Comparison of ENCODE assay signal across 9 mouse cellular contexts in the genomic region with DNA sequence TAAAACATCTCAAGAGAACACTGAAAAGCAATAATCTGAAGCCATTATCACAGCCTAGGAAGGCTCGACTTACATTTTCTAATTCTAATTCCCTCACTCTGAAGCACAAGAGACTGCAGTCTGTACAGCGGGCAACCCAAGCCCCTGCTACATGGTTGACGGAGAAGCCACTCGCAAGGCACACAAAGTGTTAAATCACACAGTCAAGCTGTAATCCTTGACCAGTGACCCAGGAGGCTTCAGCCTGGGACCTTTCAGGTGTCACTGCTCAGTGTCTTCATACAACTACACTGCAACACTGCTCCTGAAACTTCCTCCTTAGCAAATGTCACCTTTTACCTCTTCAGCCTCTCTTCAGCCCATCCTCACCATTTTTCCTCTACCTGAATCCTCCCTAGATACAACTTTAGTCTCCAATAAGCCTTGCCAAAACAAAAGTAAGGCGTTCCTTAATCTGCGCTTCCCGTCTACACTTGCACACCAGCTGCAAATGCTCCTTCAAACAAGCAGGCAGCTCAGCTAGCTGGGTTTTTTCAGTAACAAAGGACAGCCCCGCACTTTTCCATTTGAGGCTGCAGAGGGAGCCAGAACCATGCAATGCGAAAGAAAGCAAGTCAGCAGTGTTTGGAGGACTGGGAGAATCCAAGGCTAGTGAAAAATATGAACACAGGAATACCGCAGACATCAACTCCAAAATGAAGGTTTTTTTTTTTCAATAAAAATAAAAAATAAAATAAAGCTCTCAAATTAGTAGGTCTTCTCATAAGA.
A peak's percentile ranks its signal among the peaks of the same experiment; 100 is the strongest.
DNase-seq lines count a peak whose midpoint lies in the region; ATAC-seq and TF ChIP-seq lines count a peak whose summit lies in the region.
"Had no signal": no experiment of that assay in that cellular context is flagged by ENCODE, and none has a peak within 500 bp of the region (broad histone marks: within the 10 kb centered on the region; RNA-seq: fewer than 3 reads in every experiment).

No protein-coding gene starts in this region.

- peak overlapping the region; percentile 22; the same call in 1 of the 2 replicates for H3K9ac ChIP-seq in forebrain, embryonic 13.5 days
- H3K9ac ChIP-seq in heart, postnatal 0 days (replicated peaks; ENCODE audit: low read depth, low read length): no peak overlapping the region
- no peak overlapping the region for H3K9ac ChIP-seq in liver, embryonic 11.5 days (ENCODE audit: low read depth, low read length)
- H3K9ac ChIP-seq in neural tube, embryonic 15.5 days (replicated peaks): no peak overlapping the region
- H3K9ac ChIP-seq: neural tube, embryonic 12.5 days had no signal

- peaks cover 44% of the 10 kb centered on the region for H3K4me1 ChIP-seq in forebrain, embryonic 13.5 days
- peaks cover 7% of the 10 kb centered on the region; the same call in 1 of the 2 replicates for H3K4me1 ChIP-seq in heart, postnatal 0 days (ENCODE audit: control insufficient read depth, insufficient read depth)
- no peaks in the 10 kb centered on the region; the same call in 1 of the 2 replicates for H3K4me1 ChIP-seq in liver, embryonic 11.5 days (replicated peaks; ENCODE audit: control insufficient read depth, insufficient read depth, low read length)
- H3K4me1 ChIP-seq in neural tube, embryonic 15.5 days: peaks cover 23% of the 10 kb centered on the region

- H3K36me3 ChIP-seq in forebrain, embryonic 13.5 days (ENCODE audit: poor library complexity, severe bottlenecking): no peaks in the 10 kb centered on the region
- H3K36me3 ChIP-seq in heart, postnatal 0 days (replicated peaks; ENCODE audit: control insufficient read depth, insufficient read depth, low read length): no peaks in the 10 kb centered on the region
- no peaks in the 10 kb centered on the region for H3K36me3 ChIP-seq in liver, embryonic 11.5 days (ENCODE audit: control insufficient read depth, insufficient read depth, low read length)
- H3K36me3 ChIP-seq in neural tube, embryonic 15.5 days: no peaks in the 10 kb centered on the region
- H3K36me3 ChIP-seq: neural tube, embryonic 12.5 days had no signal

- no peak for TF ChIP-seq EP300 in heart, postnatal 0 days (IDR thresholded peaks at IDR 0.05; ENCODE audit: low read depth)

- H3K4me2 ChIP-seq in forebrain, embryonic 13.5 days: peak overlapping the region; percentile 12; the same call in 1 of the 2 replicates
- H3K4me2 ChIP-seq in heart, postnatal 0 days (ENCODE audit: low read depth, low read length): no peak overlapping the region
- H3K4me2 ChIP-seq in liver, embryonic 11.5 days: no peak overlapping the region
- 0 out of 2 replicates have a peak overlapping the region, but pooled peaks have one; percentile 5 for H3K4me2 ChIP-seq in neural tube, embryonic 15.5 days
- H3K4me2 ChIP-seq: neural tube, embryonic 12.5 days had no signal

- peak; percentile 94 for TF ChIP-seq CTCF in heart, postnatal 0 days (IDR thresholded peaks at IDR 0.05; ENCODE audit: low read depth)

- 24% methylated on average over 10 of the region's 10 CpGs for WGBS in forebrain, embryonic 13.5 days
- WGBS in heart, postnatal 0 days: 36% methylated on average over 10 of the region's 10 CpGs
- WGBS in liver, embryonic 11.5 days: 53% methylated on average over 10 of the region's 10 CpGs
- 32% methylated on average over 10 of the region's 10 CpGs for WGBS in neural tube, embryonic 15.5 days

- ATAC-seq in forebrain, embryonic 13.5 days: peak; percentile 79
- ATAC-seq in heart, postnatal 0 days (ENCODE audit: insufficient read depth, low read depth): peak; percentile 65
- ATAC-seq in liver, embryonic 11.5 days (replicated peaks; ENCODE audit: low FRiP score): peak; percentile 53; the same call in 1 of the 2 replicates
- ATAC-seq in neural tube, embryonic 15.5 days (ENCODE audit: low FRiP score): peak; percentile 66; the same call in 1 of the 2 replicates

- H3K27ac ChIP-seq in forebrain, embryonic 13.5 days: 0 out of 2 replicates have a peak overlapping the region, but pooled peaks have one; percentile 27
- H3K27ac ChIP-seq in heart, postnatal 0 days (ENCODE audit: low read depth): no peak overlapping the region
- no peak overlapping the region for H3K27ac ChIP-seq in liver, embryonic 11.5 days (ENCODE audit: low read depth, low read length)
- H3K27ac ChIP-seq in neural tube, embryonic 15.5 days (replicated peaks): no peak overlapping the region
- H3K27ac ChIP-seq: neural tube, embryonic 12.5 days had no signal

- DNase-seq in ES-CJ7 (ENCODE audit: low read depth, low spot score): peak; percentile 46
- peak; percentile 77 for DNase-seq in brain, embryonic 18.5 days (ENCODE audit: low read depth, low spot score)
- peak; percentile 78 for DNase-seq in heart, postnatal 0 days (ENCODE audit: low spot score)
- peak; percentile 77 for DNase-seq in kidney, postnatal 14 days
- DNase-seq in liver, embryonic 11.5 days (ENCODE audit: low spot score): peak; percentile 45
- DNase-seq in yolk sac, embryonic 10.5 days (ENCODE audit: low spot score): peak; percentile 37

- H3K9me3 ChIP-seq in forebrain, embryonic 13.5 days (replicated peaks): no peaks in the 10 kb centered on the region
- H3K9me3 ChIP-seq in heart, postnatal 0 days (replicated peaks; ENCODE audit: control insufficient read depth, low read length): no peaks in the 10 kb centered on the region
- H3K9me3 ChIP-seq in liver, embryonic 11.5 days (ENCODE audit: control insufficient read depth, low read length): no peaks in the 10 kb centered on the region
- H3K9me3 ChIP-seq in neural tube, embryonic 15.5 days (replicated peaks): no peaks in the 10 kb centered on the region
- H3K9me3 ChIP-seq: neural tube, embryonic 12.5 days had no signal

- peaks cover 3% of the 10 kb centered on the region for H3K27me3 ChIP-seq in forebrain, embryonic 13.5 days
- 0 out of 2 replicates have a peak, but pooled peaks cover 5% of the 10 kb centered on the region for H3K27me3 ChIP-seq in heart, postnatal 0 days (ENCODE audit: control insufficient read depth, insufficient read depth, low read length)
- H3K27me3 ChIP-seq in liver, embryonic 11.5 days (replicated peaks; ENCODE audit: control insufficient read depth, insufficient read depth, low read length): no peaks in the 10 kb centered on the region
- H3K27me3 ChIP-seq in neural tube, embryonic 15.5 days (replicated peaks): no peaks in the 10 kb centered on the region
- H3K27me3 ChIP-seq: neural tube, embryonic 12.5 days had no signal

- H3K4me3 ChIP-seq in forebrain, embryonic 13.5 days: no peak overlapping the region
- H3K4me3 ChIP-seq in heart, postnatal 0 days (ENCODE audit: low read depth, low read length): no peak overlapping the region
- no peak overlapping the region for H3K4me3 ChIP-seq in liver, embryonic 11.5 days (ENCODE audit: low read depth, low read length)
- no peak overlapping the region for H3K4me3 ChIP-seq in neural tube, embryonic 15.5 days (replicated peaks)
- H3K4me3 ChIP-seq: neural tube, embryonic 12.5 days had no signal

Comparison
In these comparisons a context has a peak if more than half of its experiments do, and no peak if none do; other contexts are left out.
1. H3K4me2 ChIP-seq: peak in forebrain, embryonic 13.5 days (single experiment) and neural tube, embryonic 15.5 days (single experiment); none in heart, postnatal 0 days (single experiment) and liver, embryonic 11.5 days (single experiment).
2. Peak in every context shown above with its lines, with median percentiles within 50 percentile points of each other: DNase-seq and ATAC-seq.